Mouse (Mus musculus): ENCODE measurements around the gene Dcaf12.

Dcaf12 gene

GRCm38 (mm10) chr4:41314141-41315129, at the start of gene Dcaf12:
Gene Dcaf12 (minus strand): TSS chr4:41314889.
- peak; percentile 96 for DNase-seq (ENCODE audit: low spot score)

DNA sequence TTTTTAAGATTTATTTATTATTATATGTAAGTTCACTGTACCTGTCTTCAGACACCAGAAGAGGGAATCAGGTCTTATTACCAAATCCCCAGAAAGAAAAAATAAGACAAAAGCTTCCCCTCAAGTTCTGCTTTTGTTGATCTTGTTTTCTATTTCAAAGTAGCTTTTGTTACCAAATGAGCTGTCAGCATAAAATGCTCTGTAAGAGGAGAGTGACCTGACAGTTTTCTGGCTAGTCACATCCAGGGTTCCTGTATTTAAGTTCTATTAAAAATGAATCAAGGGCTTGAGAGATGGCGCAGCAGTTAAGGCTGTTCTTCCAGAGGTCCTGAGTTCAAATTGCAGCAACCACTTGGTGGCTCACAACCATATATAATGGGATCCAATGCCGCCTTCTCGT, 46.4 kb upstream of the Dcaf12 start:
- DNase-seq (ENCODE audit: low spot score) = no peak

GRCm38 (mm10) chr4:41359358-41359757, 44.7 kb upstream of the Dcaf12 start:
- DNase-seq (ENCODE audit: low spot score) = no peak

GRCm38 (mm10) chr4:41358669-41359068, 44.0 kb upstream of the Dcaf12 start:
- no peak for DNase-seq (ENCODE audit: low spot score)

DNA sequence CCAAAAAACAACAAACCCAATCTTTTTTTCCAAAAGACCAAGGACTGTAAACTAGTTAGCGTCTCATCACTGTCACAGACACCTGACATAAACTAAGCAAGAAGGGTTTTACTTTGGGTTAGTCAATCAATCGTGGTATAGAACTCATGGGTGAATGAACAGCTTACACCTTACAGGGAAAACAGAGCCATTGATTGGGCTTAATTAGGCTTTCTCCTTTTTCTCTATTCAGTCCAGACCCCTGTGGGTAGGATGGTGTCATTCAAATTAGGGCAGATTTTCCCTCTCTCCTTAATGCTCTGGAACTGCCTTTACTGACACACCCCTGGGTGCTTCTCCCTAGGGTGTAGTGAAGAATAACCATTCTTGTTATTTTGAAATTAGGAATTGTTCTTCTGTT, 42.5 kb upstream of the Dcaf12 start:
- no peak for DNase-seq (ENCODE audit: low spot score)

DNA sequence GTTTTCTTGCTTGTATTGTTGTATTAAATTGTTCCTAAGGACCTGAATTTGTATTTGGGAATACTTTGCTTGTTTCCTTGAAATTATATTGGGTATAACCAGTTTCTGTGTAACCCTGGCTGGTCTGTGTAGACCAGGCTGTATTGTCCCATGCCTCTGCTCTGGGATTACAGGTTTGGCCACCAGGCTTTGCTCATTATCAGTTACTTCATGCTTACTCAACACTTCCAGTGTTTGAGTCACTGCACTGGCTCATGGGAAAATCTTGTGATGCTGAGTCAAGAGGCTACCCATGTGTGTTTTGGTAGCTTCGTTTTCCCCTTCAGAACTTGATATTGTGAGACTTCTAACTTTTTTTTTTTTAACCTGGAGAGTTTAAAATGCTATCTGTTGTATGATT, 38.6 kb upstream of the Dcaf12 start:
- no peak for DNase-seq (ENCODE audit: low spot score)

GRCm38 (mm10) chr4:41352758-41353157, 38.1 kb upstream of the Dcaf12 start:
- DNase-seq (ENCODE audit: low spot score) = no peak

DNA sequence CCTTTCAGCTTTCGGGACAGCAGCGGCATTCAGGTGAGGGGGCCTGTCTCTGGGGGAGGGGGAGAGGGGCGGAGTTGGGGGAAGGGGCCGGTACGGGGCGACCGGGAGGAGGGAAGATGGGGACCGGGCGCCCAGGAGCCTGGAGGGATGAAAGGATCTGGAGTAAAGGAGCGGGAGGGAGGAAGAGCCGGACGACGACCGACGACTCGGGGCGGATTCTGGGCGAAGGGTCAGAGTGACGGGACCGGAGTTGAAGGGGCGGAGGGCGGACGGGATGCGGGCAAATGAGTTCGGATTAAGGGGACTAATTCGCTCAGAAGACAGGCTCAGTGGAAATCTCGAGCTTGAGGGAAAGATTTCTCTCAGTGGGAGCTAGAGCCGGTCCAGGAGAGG, 34.5 kb upstream of the Dcaf12 start:
- DNase-seq (ENCODE audit: low spot score) = peak; percentile 68

GRCm38 (mm10) chr4:41348584-41349198, 34.0 kb upstream of the Dcaf12 start, which contains the start of gene Ubap1:
Gene Ubap1 (plus strand): TSS chr4:41348996.
- peak; percentile 99 for DNase-seq (ENCODE audit: low spot score)

DNA sequence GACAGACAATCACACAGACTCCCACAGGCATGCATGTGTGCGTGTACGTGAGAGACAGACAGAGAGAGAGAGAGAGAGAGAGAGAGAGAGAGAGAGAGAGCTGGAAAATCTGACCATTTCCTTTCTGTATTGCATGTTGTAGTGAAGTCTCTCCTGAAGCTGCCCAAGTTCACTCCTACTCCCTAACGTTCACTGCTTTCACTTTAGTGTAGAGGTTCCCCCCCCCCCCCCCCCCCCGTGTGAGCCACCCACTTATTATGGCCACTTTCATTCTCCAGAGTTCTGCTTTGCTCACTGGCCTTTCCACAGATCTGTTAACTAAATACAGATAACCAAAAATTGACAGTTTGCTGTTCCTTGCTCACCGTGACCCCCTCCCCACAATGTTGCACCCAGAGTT, 33.1 kb upstream of the Dcaf12 start:
- no peak for DNase-seq (ENCODE audit: low spot score)

- DNase-seq (ENCODE audit: low spot score) = no peak
Observed at GRCm38 (mm10) chr4:41346011-41346410, 31.3 kb upstream of the Dcaf12 start.

DNA sequence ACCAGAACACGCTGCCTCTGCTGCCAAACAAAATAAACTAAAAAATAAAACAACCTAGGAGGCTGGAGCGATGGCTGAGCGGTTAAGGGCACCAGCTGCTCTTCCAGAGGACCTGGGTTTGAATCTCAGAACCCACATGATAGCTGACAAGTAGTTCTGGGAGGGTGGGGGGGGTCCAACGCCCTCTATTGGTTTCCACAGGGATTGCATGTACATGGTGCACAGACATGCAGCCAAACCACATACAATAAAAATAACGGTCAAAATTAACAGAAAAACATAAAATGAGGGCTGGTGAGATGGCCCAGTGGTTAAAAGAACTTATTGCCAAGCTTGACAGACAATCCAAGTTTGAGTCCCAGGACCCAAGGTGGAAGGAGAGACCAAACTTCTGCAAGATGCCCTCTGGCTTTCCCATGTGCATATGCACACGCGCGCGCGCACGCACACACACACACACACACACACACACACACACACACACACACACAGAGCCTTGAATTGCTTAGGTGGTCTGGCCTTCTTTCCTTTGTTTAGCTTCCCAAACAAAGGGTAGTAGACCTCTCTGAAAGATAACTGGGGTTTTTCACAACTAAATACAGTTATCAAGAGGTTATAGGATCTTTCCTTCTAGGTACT, 26.3 kb upstream of the Dcaf12 start:
- DNase-seq (ENCODE audit: low spot score) = no peak

DNA sequence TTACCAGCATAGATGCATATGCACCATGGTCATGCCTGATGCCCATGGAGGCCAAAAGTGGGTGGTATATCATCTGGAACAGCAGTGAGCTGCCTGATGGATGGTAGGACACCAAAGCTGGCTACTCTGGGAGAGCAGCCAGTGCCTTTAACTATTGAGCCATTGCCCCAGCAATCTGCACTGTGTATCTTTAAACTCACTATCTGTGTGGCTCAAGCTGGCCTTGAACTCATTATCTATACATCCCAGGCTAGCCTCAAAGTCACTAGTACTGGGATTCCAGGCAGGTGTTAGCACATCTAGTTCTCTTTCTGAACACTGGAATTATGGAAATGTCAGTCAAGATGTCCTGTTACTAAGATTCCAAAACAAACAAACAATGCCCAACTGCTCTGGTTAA, 21.9 kb upstream of the Dcaf12 start:
- DNase-seq (ENCODE audit: low spot score) = no peak

- DNase-seq (ENCODE audit: low spot score) = no peak
Observed at GRCm38 (mm10) chr4:41331698-41332421, 17.2 kb upstream of the Dcaf12 start.

- no peak for DNase-seq (ENCODE audit: low spot score)
Observed at GRCm38 (mm10) chr4:41331085-41331484, 16.4 kb upstream of the Dcaf12 start.

DNA sequence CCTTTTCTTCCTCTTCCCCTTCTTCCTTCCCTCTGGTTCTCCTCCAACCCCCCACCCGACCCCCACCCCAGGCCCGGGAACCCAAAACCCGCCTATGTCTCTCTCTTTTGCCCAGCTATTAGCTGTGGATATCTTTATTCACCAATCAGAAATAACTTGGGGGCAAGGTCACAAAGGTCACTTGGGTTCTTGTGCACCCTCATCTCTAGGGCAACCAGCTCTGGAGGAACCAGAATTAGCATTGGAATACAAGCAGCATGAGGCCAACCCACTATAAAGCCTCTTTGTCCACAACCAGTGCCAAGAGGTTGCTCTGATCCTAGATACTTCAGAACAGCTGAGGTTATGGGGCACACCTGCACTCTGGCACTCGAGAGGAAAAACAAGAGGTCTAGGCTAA, 14.8 kb upstream of the Dcaf12 start:
- DNase-seq (ENCODE audit: low spot score) = no peak

GRCm38 (mm10) chr4:41326876-41327275, 12.2 kb upstream of the Dcaf12 start:
- no peak for DNase-seq (ENCODE audit: low spot score)

- no peak for DNase-seq (ENCODE audit: low spot score)
Observed at GRCm38 (mm10) chr4:41320971-41321370, 6.3 kb upstream of the Dcaf12 start.

DNA sequence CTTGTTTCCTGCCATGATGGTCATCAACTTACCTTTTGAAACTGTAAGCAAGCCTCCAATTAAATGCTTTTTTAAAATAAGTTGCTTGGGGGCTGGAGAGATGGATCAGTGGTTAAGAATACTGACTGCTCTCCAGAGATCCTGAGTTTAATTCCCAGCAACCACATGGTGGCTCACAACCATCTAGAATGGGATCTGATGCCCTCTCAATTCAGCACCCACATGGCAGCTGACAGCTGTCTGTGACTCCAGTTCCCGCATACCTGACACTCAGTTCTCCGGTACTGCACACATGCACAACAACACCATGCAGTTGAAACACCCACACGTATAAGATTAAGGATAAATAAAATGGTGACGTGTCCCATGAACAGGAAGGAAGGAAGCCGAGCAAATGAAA, 3.6 kb upstream of the Dcaf12 start:
- DNase-seq (ENCODE audit: low spot score) = no peak

DNA sequence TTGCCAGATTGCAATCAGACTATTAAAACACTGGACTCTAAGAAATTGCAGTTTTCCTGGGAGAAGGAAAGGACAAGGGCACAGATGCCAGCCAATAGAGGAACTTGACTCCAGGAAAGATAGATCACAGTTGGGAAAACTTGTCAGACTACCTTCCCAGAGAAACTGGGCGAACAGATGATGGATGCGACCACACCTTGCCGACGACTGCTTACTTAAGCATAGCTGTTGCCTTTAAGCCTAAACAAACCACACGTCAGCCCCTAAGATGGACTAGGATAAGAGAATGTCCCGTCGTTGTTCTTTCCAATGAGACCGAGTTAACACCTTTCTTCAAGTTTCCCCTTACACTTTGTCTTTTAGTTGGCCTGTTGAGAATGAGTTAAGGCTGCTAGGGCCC, 484 bp upstream of the Dcaf12 start:
- no peak for DNase-seq (ENCODE audit: low spot score)

GRCm38 (mm10) chr4:41313722-41314121, 967 bp downstream of the Dcaf12 start:
- DNase-seq (ENCODE audit: low spot score) = no peak

Measured in embryo, embryonic 10.5 days (tissue).